Mouse (Mus musculus): Measurements from ENCODE around the gene Bbs2.
"Not testable (repeated sequence)": the region's sequence is repeated elsewhere in the genome, so short reads cannot be mapped to it uniquely, and the experiment has no call there.

Bbs2 gene

DNA sequence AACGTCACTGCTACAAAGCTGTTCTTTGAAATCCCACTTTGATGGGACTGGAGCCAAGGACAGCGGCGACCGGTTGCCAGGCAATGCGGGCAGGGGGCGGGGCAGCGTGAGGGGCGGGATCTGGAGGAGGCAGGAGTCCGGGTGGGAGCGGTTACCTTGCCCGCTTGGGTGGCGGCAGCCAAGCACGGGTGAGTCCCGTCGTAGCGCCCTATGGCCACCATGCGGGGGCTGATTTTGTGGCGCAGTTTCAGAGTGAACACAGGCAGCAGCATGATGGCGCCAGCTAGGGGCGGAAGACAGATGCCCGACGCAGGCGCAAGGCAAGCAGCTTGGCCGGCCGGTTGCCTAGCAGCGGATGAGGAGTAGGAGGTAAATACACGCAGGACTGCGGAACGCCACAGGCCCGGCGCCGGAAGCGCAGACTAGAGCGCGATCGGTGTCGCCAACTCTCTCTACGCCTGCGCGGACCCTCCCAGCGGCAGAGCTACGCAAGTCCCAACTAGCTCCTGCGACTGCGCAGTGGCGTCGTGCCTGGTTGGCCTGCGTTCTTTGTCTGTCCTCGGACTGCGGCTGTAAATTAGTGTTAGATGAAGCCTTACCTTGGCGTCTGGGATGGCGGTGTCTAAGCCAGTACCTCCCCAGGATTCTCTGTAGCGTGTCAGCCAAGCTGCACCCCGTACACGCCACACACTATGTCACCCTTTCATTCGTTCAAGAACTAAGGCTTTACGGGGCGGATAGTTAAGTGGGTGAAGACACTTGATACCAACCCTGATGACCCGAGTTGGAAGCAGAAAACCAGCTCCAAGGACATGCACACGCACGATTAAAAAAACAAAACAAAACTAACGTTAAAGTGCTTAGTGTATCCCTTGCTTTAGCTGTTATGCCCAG is at the start of gene Bbs2:
TSS of gene Bbs2 (minus strand) at position 848 of the 894 bp plus-strand sequence.
- TF ChIP-seq NANOG (IDR thresholded peaks at IDR 0.05; ENCODE audit: borderline replicate concordance, low read length) (no peak), CTCF (conservative IDR thresholded peaks at IDR 0.05; ENCODE audit: low read length) (no peak; the same call in 1 of the 2 replicates), POU5F1 (IDR thresholded peaks at IDR 0.05; ENCODE audit: borderline replicate concordance, low read length) (no peak)
- Histone ChIP-seq H3K9me3 (ENCODE audit: low read length) (no peaks in the 10 kb centered on the region), H3K36me3 (ENCODE audit: insufficient read depth, low read length) (no peaks in the 10 kb centered on the region), H3K4me3 (replicated peaks; ENCODE audit: low read length) (peak within 1 kb of the TSS; percentile 85), H3K27me3 (ENCODE audit: insufficient read depth, low read length) (peaks cover 18% of the 10 kb centered on the region), H3K4me1 (replicated peaks; ENCODE audit: low read depth, low read length) (peaks cover 18% of the 10 kb centered on the region)

DNA sequence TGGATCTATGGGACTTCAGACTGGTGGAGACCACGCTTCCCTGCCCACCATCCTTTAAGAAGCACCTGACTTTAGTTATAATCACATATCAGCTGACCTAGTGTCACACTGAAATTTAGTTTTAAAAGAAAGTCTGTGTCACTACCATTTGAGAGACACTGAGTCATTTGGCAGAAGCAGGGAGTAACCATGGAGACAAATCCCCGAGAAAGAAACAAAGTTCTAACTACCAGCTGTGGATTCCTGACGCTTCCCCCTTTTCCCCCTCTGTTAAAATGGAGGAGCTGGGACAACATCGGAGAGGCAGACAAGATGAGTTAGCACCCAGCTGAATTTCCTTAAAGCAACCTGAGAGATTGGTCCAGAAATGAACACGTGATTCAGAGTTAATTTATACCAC is 49.5 kb upstream of the Bbs2 start:
- TF ChIP-seq NANOG (IDR thresholded peaks at IDR 0.05; ENCODE audit: borderline replicate concordance, low read length), result no peak
- TF ChIP-seq CTCF (conservative IDR thresholded peaks at IDR 0.05; ENCODE audit: low read length), result no peak
- TF ChIP-seq POU5F1 (IDR thresholded peaks at IDR 0.05; ENCODE audit: borderline replicate concordance, low read length), result no peak
- Histone ChIP-seq H3K4me3 (replicated peaks; ENCODE audit: low read length) (no peak overlapping the region), H3K36me3 (ENCODE audit: insufficient read depth, low read length) (no peaks in the 10 kb centered on the region), H3K9me3 (ENCODE audit: low read length) (no peaks in the 10 kb centered on the region), H3K27me3 (ENCODE audit: insufficient read depth, low read length) (peaks cover 26% of the 10 kb centered on the region), H3K4me1 (replicated peaks; ENCODE audit: low read depth, low read length) (peaks cover 33% of the 10 kb centered on the region)

GRCm38 (mm10) chr8:94140266-94140795 is 41.6 kb upstream of the Bbs2 start:
- H3K4me1 ChIP-seq (replicated peaks; ENCODE audit: low read depth, low read length), result peaks cover 14% of the 10 kb centered on the region

DNA sequence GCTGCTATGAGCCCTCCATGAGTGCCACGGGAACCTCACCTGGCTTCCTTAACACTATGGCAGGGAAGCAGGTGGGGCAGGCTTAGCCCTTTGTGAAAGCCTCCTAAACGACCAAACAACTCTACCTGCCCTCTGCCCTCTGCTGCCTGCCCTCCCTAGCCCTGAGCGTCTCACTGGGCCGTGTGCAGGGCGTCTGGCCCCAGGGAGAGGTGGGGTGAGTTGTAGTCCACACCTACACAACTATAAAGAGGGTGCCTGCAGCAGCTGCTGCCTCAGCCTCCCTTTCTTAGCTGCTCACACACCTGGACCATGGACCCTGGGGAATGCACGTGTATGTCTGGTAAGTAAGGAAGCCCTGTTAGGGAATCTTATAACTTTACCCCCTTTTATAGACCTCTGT is 38.2 kb upstream of the Bbs2 start, which contains the start of gene Mt4:
TSS of gene Mt4 (plus strand) at position 265 of the 400 bp plus-strand sequence.
- Histone ChIP-seq H3K9me3 (ENCODE audit: low read length) (peaks cover 17% of the 10 kb centered on the region), H3K36me3 (ENCODE audit: insufficient read depth, low read length) (no peaks in the 10 kb centered on the region), H3K27me3 (ENCODE audit: insufficient read depth, low read length) (peaks cover 13% of the 10 kb centered on the region; the same call in 1 of the 2 replicates), H3K4me3 (replicated peaks; ENCODE audit: low read length) (no peak within 1 kb of the TSS), H3K4me1 (replicated peaks; ENCODE audit: low read depth, low read length) (peaks cover 22% of the 10 kb centered on the region)
- TF ChIP-seq NANOG (IDR thresholded peaks at IDR 0.05; ENCODE audit: borderline replicate concordance, low read length) (no peak), POU5F1 (IDR thresholded peaks at IDR 0.05; ENCODE audit: borderline replicate concordance, low read length) (no peak), CTCF (conservative IDR thresholded peaks at IDR 0.05; ENCODE audit: low read length) (no peak)

More at GRCm38 (mm10) chr8:94140266-94140795, 41.6 kb upstream of the Bbs2 start:
- Histone ChIP-seq H3K27me3 (ENCODE audit: insufficient read depth, low read length) (peaks cover 13% of the 10 kb centered on the region; the same call in 1 of the 2 replicates), H3K4me3 (replicated peaks; ENCODE audit: low read length) (no peak overlapping the region), H3K9me3 (ENCODE audit: low read length) (peaks cover 13% of the 10 kb centered on the region), H3K36me3 (ENCODE audit: insufficient read depth, low read length) (no peaks in the 10 kb centered on the region)
- TF ChIP-seq CTCF (conservative IDR thresholded peaks at IDR 0.05; ENCODE audit: low read length), result no peak
- no peak for TF ChIP-seq POU5F1 (IDR thresholded peaks at IDR 0.05; ENCODE audit: borderline replicate concordance, low read length)
- TF ChIP-seq NANOG (IDR thresholded peaks at IDR 0.05; ENCODE audit: borderline replicate concordance, low read length), result no peak

GRCm38 (mm10) chr8:94136192-94136591 is 37.5 kb upstream of the Bbs2 start:
- H3K27me3 ChIP-seq (ENCODE audit: insufficient read depth, low read length), result peaks cover 13% of the 10 kb centered on the region; the same call in 1 of the 2 replicates
- H3K36me3 ChIP-seq (ENCODE audit: insufficient read depth, low read length), result no peaks in the 10 kb centered on the region
- no peak for TF ChIP-seq POU5F1 (IDR thresholded peaks at IDR 0.05; ENCODE audit: borderline replicate concordance, low read length)
- H3K9me3 ChIP-seq (ENCODE audit: low read length), result peaks cover 17% of the 10 kb centered on the region
- H3K4me3 ChIP-seq (replicated peaks; ENCODE audit: low read length), result no peak overlapping the region
- peaks cover 22% of the 10 kb centered on the region for H3K4me1 ChIP-seq (replicated peaks; ENCODE audit: low read depth, low read length)

DNA sequence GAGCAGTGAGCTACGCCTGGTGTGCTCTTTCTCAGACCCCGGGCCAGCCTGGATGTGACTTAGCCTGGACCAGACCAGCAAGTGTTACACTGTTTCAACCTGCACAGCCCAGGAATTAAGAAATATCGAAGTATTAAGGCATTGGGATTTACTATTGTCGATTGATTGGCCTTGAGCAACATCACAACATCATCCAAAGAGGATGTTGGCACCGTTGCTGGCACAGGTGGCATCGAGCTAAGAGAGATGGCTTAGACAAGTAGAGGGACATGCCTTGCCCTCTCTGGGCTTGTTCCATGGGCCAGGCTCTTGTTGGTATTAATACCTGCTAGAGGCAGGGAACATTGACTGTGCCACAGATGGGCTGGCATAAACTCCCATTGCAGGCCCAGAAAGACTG is 36.8 kb upstream of the Bbs2 start:
- TF ChIP-seq CTCF (conservative IDR thresholded peaks at IDR 0.05; ENCODE audit: low read length) (no peak), POU5F1 (IDR thresholded peaks at IDR 0.05; ENCODE audit: borderline replicate concordance, low read length) (no peak), NANOG (IDR thresholded peaks at IDR 0.05; ENCODE audit: borderline replicate concordance, low read length) (no peak)
- H3K4me3 ChIP-seq (replicated peaks; ENCODE audit: low read length), result no peak overlapping the region
- no peaks in the 10 kb centered on the region for H3K36me3 ChIP-seq (ENCODE audit: insufficient read depth, low read length)
- H3K9me3 ChIP-seq (ENCODE audit: low read length), result peaks cover 17% of the 10 kb centered on the region
- H3K4me1 ChIP-seq (replicated peaks; ENCODE audit: low read depth, low read length), result peaks cover 22% of the 10 kb centered on the region
- peaks cover 16% of the 10 kb centered on the region; the same call in 1 of the 2 replicates for H3K27me3 ChIP-seq (ENCODE audit: insufficient read depth, low read length)

DNA sequence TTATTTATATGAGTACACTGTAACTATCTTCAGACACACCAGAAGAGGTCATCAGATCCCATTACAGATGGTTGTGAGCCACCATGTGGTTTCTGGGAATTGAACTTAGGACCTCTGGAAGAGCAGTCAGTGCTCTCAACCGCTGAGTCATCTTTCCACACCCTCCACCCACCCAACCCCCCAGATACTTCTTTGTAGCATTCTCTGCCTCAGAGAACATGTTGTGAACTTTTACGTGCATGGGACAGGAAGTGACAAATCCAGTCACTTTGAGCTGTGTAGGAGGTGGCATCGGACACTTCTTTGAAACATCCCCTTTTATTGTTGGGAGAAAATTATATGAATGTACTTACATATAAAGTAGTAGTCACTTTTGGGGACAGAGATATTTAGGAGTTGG is 35.9 kb upstream of the Bbs2 start:
- 0 out of 2 replicates have a peak, but pooled peaks cover 12% of the 10 kb centered on the region for H3K27me3 ChIP-seq (ENCODE audit: insufficient read depth, low read length)
- not testable (repeated sequence) for H3K36me3 ChIP-seq (ENCODE audit: insufficient read depth, low read length); H3K4me3 ChIP-seq (replicated peaks; ENCODE audit: low read length)
- peaks cover 22% of the 10 kb centered on the region for H3K4me1 ChIP-seq (replicated peaks; ENCODE audit: low read depth, low read length)
- H3K9me3 ChIP-seq (ENCODE audit: low read length), result peaks cover 17% of the 10 kb centered on the region

- no peak overlapping the region for H3K4me3 ChIP-seq (replicated peaks; ENCODE audit: low read length)
- H3K36me3 ChIP-seq (ENCODE audit: insufficient read depth, low read length), result no peaks in the 10 kb centered on the region
- H3K4me1 ChIP-seq (replicated peaks; ENCODE audit: low read depth, low read length), result peaks cover 13% of the 10 kb centered on the region
- peaks cover 16% of the 10 kb centered on the region; the same call in 1 of the 2 replicates for H3K27me3 ChIP-seq (ENCODE audit: insufficient read depth, low read length)
- TF ChIP-seq POU5F1 (IDR thresholded peaks at IDR 0.05; ENCODE audit: borderline replicate concordance, low read length) (no peak), CTCF (conservative IDR thresholded peaks at IDR 0.05; ENCODE audit: low read length) (no peak), NANOG (IDR thresholded peaks at IDR 0.05; ENCODE audit: borderline replicate concordance, low read length) (no peak)
- H3K9me3 ChIP-seq (ENCODE audit: low read length), result peaks cover 14% of the 10 kb centered on the region
Observed at GRCm38 (mm10) chr8:94132096-94132495, 33.4 kb upstream of the Bbs2 start.
